Mouse (Mus musculus): Measurements from ENCODE around the gene Il6ra. TPM values are rescaled to one million over a fixed set of nuclear protein-coding genes. Genes with fewer than 3 reads are reported as not detected.
"Not testable (repeated sequence)": the region's sequence is repeated elsewhere in the genome, so short reads cannot be mapped to it uniquely, and the experiment has no call there.

Gene Il6ra
- total RNA-seq, 2 experiments from 2014 or later = 6.5 to 7.2 TPM

GRCm38 (mm10) chr3:89876469-89876868 lies 36.5 kb downstream of the Il6ra start:
- no peak for DNase-seq (ENCODE audit: low spot score in 2 of 2)

- DNase-seq (ENCODE audit: low spot score in 2 of 2) = no peak
Measured at GRCm38 (mm10) chr3:89875781-89876180, 37.2 kb downstream of the Il6ra start.

DNA sequence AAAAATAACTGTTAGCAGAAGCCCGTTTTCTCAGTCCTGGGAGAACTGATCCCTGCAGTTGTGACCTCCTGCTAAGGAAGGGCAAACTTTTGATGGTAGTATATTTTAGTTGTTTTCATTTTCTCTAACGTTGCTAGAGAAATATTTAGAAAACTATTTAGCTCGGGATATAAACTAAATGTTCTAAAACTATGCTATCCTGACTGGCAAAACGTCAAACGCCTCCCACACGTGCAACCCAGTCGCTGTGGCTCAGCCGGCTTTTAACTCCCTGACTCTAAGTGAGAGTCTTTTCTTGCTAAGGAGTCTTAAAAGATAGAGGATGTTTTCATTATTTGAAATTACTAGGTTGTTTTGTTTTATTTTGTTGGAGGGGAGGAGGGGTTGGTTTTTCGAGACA lies 38.0 kb downstream of the Il6ra start:
- peak in 1 of 2 experiments; percentile 59 for DNase-seq (ENCODE audit: low spot score in 2 of 2)

DNA sequence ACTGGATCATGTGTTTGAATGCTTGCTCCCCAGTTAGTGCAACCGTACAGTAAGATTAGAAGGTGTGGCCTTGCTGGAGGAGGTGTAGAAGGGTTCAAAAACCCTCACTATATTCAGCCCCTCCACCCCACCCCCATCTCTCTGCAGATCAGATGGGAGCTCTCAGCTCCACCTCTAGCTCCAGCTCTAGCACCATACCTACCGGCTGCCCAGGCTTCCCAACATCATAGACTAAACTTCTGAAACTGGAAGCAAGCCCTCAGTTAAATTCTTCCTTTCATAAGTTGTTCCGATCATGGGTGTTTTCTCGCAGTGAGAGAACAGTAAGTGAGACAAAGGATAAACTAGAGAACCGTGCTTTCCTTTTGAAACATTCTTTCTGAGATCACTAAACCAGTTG lies 38.9 kb downstream of the Il6ra start:
- no peak for DNase-seq (ENCODE audit: low spot score in 2 of 2)

DNA sequence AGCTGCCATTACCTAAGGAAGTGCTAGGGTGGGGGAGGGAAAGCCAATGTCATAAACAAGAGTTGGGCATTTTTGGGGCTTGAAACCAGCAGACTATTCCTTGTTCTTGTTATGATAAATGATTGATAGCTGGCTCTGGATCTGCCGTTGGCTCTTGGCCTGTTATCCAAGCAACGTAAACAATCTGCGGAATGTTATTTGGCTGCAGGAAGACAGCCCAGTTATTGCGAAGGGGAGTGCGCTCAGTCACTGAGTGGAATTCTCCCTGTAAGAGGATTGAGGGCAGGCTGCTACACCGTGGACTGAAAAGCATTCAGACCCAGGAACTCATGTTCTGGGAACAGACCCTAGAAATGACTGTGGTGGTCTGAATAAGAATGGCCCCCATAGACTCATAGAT lies 40.3 kb downstream of the Il6ra start:
- DNase-seq (ENCODE audit: low spot score in 2 of 2) = no peak

DNA sequence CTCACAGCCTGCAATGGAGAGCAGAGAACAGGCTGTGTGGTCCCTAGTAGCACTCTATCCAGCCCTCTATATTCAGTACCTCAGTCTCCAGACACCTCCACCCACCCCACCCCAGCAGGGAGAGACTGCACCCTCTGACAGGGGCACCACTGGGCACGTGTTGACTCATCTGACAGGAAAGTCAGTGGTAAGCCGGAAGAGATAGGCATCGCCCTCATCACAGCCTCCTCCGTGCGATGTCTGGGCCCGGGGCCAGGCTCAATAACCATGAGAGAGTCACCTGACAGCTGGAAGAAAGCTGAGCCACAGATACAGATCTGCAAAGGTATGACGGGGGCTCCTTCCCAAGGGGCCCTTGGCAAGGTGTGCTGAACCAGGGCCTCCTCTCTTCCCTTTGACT lies 40.8 kb downstream of the Il6ra start:
- DNase-seq (ENCODE audit: low spot score in 2 of 2) = no peak

GRCm38 (mm10) chr3:89871339-89871914 lies 41.6 kb downstream of the Il6ra start:
- no peak for DNase-seq (ENCODE audit: low spot score in 2 of 2)

DNA sequence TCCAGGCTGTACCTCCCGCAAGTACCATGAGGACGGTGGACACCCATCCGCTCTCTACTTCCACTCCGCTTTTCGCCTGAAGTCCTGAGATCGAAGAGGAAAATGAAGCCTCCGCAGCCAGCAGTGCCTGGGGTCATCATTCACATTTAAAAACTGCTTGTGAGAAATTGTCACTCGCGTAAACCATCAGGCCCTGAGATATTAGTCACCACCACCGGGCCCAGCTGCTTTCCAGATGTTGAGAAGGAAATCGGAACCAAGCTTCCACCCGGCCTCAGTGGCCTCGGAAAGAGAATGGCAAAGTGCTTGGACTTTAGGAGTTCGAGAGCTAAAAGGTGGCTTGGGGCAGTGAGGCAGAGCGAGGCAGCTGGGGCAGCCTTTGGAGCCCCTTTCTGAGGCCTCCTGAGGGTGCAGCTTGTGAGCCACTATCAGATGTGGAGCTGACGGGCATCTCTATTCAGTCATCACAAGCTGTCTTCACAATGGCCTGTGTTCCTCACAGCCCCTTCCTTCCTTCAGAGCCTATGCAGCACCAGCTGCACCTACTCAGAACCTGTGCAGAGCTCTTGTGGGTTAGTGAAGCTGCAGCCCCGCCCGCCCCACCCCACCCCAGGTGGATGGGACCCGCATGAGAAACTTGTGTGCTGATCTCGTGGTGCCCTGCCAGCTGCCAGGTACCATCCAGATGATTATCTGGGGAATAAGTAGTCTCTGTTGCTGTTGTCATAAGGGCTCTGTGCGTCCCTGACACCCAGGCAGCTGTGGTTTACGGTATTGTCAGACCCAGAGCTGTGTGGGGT lies 42.3 kb downstream of the Il6ra start:
- no peak for DNase-seq (ENCODE audit: low spot score in 2 of 2)

GRCm38 (mm10) chr3:89869556-89869955 lies 43.4 kb downstream of the Il6ra start:
- DNase-seq (ENCODE audit: low spot score in 2 of 2) = no peak

DNA sequence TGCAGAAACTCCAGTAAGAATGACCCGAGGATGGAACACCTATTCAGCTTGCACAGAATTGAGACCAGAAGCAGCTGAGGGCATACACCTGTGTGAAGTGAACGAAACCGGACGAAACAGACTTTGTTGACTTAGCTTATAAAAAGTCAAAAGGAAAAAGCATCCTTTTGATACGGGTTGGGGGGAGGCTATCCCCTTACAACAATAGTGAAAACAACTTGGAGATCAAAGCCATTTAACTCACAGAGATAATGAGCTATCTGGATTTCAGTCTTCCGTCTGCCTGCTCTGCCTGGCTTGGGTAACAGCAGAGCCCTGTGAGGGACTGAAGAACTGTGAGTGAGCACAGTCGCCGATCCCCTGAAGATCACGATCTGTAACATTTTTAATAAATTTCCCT lies 44.0 kb downstream of the Il6ra start:
- DNase-seq (ENCODE audit: low spot score in 2 of 2) = no peak

DNA sequence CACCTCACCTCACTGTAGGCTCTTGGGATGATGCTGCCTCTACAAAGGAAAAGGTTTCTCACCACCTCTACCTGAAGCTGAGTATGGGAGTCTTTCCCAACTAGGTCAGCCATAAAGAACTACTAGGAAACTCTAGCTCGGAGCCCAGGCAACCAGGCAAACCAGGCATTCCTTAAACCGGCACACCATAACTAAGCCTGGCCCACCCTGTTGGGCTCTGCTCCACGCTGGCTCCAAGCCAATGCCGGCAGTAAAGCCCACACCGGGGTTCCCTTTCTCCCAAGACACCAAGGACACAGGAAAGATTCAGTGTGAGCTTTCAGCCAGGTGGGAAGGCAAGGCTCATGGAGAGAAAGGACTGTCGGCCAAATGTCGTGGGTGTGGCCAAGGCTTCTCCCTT lies 44.6 kb downstream of the Il6ra start:
- no peak for DNase-seq (ENCODE audit: low spot score in 2 of 2)

- DNase-seq (ENCODE audit: low spot score in 2 of 2) = no peak
Measured at GRCm38 (mm10) chr3:89867651-89868050, 45.3 kb downstream of the Il6ra start.

DNA sequence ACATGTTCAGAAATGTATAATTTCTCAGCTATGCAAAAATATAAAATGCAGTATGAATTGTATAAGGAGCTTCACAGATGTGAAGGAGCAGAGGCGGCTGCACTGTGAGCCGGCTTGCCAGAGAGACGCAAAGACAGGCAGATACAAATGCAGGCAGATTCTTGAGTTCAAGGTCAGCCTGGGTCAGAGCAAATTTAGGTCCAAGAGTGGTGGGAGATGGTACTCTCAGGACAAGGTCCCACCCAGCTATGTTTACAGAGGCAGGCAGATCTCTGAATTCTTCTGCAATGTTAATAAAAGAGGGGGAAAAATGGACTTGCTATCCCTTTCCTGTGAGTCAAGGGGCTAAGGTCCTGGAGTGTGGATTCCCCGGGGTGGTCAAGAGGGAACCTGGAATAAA lies 47.2 kb downstream of the Il6ra start:
- DNase-seq (ENCODE audit: low spot score in 2 of 2) = no peak

DNA sequence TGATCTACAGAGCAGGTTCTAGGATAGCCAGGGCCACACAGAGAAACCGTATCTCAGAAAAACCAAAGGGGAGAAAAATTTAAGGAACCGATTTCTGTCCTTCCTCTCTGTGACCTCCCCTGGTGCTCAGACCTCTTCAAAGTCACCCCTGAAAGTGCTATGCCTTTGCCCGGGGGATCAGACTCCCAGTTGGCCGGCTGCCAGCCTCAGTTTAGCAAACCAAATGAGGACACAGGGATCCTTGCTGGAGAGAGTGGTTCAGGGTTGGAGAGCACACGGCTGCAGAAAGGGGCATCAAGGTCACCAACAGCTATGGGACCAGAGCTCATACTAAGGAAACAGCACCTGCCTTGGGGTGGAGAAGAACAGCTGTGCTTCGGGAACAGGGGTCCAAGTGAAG lies 48.0 kb downstream of the Il6ra start:
- DNase-seq (ENCODE audit: low spot score in 2 of 2) = no peak

DNA sequence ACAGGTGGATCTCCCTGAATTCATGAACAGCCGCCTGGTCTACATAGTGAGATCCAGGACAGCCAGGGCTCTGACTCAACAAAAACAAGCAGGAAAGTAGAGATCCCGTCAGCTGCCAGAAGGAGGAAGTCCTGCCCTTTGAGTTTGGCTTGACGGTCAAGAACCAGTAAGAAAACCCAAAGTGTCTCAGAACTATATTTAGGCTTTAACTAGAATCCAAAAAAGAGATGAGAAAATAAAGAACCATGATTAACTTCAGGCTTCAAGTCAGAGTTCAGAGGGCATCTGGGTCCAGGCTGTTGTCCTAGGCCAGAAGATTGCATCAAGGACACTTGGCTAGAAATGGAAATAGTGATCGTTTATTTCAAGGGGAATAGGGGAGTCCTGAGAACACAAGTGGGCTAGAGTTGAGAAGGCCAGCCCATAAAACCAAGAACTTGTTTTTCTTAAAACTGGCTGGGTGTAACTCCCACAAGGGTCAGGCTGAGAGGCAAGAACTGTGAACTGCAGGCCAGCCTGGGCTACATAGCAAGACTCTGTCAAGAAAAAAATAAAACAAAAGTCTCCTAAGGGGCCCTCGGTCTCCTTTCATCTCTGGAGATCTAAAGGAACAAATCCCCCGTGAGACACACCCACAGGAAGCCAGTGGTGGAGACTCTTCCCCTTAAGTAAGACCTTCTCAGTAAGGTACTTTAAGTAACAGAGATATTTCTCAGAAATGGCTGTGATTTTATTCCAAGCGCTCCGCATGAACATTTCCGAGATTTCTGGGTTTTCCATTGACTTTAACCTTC lies 49.1 kb downstream of the Il6ra start:
- no peak for DNase-seq (ENCODE audit: low spot score in 2 of 2)

- not testable (repeated sequence) for DNase-seq (ENCODE audit: low spot score in 2 of 2)
Measured at GRCm38 (mm10) chr3:89863276-89863675, 49.7 kb downstream of the Il6ra start.

GRCm38 (mm10) chr3:89862182-89862761 lies 50.7 kb downstream of the Il6ra start:
- DNase-seq (ENCODE audit: low spot score in 2 of 2) = no peak

GRCm38 (mm10) chr3:89861070-89861469 lies 51.9 kb downstream of the Il6ra start:
- DNase-seq (ENCODE audit: low spot score in 2 of 2) = peak; percentile 39 to 60

- no peak for DNase-seq (ENCODE audit: low spot score in 2 of 2)
Measured at GRCm38 (mm10) chr3:89860343-89860742, 52.7 kb downstream of the Il6ra start.

- DNase-seq (ENCODE audit: low spot score in 2 of 2) = no peak
Measured at GRCm38 (mm10) chr3:89859936-89860335, 53.1 kb downstream of the Il6ra start.

DNA sequence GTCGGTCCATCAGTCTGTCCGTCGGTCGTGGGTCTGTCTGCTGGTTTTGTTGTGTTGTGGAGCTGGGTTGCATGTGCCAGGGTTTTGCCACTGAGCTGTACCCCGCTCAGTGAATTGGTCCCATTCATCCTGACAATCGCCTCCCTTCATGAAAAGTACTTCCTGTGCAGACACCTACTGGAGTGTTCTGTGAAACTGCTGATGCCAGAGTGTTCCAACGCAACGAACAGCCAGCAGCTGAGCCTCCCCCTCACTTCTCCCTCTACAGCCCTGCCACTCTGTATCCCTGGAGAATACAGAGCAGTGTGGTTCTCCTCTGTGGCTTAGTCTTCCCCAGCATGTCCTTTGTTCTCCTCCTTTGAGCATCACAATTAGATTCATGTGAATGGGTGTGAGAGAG lies 54.1 kb downstream of the Il6ra start:
- peak; percentile 76 to 90 for DNase-seq (ENCODE audit: low spot score in 2 of 2)

DNA sequence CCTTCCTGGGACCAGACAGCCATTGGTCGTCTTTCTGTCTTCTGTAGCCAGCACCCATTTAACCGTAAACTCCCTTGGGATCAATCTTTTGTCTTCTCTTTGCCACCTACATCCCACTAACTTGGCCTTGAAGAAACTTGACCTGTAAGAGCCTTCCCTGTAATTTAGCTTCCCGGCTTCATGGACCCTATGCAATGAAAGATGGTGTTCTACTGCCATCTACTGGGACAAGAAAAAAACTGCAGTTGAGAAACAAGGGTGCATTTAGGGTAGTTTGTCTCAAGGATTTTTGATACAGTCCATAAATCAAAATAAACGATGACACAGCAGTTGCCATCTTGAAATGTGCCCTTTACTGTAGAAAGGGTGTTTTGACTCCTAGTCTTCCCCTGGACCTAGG lies 54.9 kb downstream of the Il6ra start:
- DNase-seq (ENCODE audit: low spot score in 2 of 2) = peak in 1 of 2 experiments; percentile 63

Measured in layer of hippocampus, adult 18-20 months (tissue).